Mouse (Mus musculus) heart, adult 8-10 months (tissue): Measurements from ENCODE around the gene Naxe. TPM values are rescaled to one million over a fixed set of nuclear protein-coding genes. Genes with fewer than 3 reads are reported as not detected.

Experiments used
- DNase-seq: peaks from one replicate; pipeline ENCODE4 v3.0.0; 2022; ENCODE audit warnings: low spot score
- total RNA-seq, 4 experiments: library from RNA; stranded (reverse); gene quantifications; 2 replicates each; pipeline ENCODE4 v1.2.4; 2022

Naxe gene
- total RNA-seq = 100 to 1,000 TPM in 1 of 4 experiments, 10 to 100 TPM in 3; 94.4 to 103 (median 96.3) TPM

- peak; percentile 76 for DNase-seq
These were observed at the start of gene Naxe for GRCm38 (mm10) chr3:88057902-88058696. Gene Naxe, minus strand, starts transcription at chr3:88058495.

DNA sequence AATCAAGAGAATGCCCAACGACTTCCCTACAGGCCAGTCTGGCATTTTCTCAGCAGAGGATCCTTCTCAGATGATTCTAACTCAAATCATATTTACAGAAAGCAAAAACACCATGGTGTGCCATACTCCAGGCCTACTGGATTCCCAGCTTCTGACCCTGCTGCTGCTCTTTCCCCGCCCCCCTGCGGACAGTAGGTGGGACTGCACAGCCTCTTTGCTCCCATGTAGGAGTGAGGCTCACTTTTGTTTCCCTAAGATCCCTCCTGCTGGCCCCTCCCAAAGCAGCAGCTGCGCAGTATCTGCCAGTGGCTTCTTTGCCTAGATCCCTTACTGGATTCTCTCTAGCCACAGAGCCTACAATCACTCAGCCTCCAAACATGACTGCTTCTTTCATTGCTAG lies 47.8 kb upstream of the Naxe start:
- no peak for DNase-seq

- peak; percentile 16 for DNase-seq
These were observed 44.3 kb upstream of the Naxe start for GRCm38 (mm10) chr3:88102611-88103010.

- DNase-seq = no peak
These were observed 43.9 kb upstream of the Naxe start for GRCm38 (mm10) chr3:88102196-88102595.

DNA sequence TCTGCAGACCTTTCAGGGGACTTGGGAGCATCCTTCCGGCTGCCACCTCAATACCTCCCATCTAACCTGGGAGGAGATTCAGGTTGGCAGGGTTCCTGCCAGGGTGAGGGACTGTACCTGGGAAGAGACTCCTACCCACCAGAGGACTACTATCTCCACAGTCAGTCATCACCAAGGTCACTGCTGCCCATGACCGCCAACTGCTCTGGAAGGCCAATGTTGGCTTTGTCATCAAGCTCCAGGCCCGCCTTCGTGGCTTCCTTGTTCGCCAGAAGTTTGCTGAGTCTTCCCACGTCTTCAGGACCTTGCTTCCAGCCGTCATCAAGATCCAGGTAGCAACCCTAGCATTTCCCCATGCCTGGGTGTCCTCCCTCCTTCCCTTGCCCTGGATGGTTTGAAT lies 43.4 kb upstream of the Naxe start:
- DNase-seq = no peak

DNA sequence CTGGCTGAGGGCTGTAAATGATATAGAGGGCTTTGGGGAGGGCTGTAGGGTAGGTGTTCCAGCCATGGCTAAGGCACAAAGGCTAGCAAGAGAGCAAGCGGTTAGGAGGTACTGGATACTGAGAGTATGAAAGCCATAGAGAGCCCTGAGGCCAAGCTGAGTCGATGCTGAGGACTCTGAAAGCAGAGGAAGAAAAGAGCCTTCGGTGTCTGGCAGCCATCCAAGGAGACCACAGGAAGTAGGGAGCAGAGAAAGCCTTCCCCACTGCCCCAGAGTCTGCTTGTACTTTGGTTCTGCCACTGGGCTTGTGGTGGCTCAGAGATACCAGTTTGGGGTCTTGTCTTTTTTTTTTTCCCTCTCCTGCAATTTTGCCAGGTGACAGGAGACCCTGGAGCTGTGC lies 42.0 kb upstream of the Naxe start:
- DNase-seq = no peak

- no peak for DNase-seq
These were observed 39.4 kb upstream of the Naxe start for GRCm38 (mm10) chr3:88097666-88098065.

DNA sequence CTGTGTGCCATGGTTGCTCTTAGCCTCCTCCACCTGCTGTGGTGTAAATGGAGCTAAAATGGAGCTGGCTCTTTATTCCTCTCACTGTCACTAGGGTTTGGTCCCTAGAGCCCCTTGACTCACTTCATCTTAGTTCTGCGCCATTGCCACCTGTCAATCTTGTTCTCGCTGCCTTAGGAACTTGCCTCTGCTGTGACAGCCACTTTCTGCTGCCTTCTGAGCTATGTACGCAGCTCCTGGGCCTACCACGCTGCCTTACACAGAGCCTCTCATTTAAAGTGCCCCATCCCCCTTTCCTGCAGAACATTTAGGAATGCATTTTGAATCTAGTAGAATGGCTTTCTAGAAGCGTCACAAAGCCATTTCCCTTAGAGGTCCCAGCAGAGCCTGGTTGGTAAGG lies 35.8 kb upstream of the Naxe start:
- no peak for DNase-seq

DNA sequence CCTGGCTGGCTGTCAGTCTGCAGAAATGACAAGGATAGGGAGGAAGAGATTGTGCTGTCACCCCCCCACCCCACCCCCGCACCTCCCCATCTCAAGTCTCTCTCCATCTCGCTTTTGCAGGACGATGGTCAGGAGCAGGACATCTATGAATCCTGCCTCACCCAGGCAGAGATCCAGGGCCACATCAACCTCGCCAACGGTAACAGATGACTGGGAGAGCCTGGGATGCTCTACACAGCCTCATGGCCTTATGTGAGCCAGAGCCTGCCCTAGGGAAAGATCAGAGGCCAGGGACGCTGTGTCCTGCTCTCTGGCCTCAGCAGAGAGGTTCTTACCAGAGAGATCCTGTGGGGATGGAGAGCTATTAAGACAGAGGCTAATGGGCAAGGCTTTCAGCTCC lies 32.3 kb upstream of the Naxe start:
- no peak for DNase-seq

DNA sequence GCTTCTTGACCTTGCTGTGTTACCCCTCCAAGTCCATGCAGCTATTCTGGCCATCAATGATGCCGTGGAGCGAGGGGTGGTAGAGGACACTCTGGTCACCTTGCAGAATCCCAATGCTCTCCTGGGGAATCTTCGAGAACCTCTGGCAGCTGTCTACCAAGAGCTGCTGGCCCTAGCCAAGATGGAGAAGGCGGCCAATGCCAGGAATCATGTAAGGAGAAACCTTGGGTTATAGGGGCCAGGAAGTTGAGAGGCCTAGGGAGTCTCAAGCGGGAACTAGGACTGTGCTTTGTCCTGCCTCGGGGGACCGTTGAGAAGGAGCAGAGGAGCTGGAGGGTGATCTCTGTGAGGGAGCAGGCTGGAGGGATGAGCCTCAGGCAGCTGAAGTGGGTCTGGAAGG lies 31.8 kb upstream of the Naxe start:
- DNase-seq = no peak

DNA sequence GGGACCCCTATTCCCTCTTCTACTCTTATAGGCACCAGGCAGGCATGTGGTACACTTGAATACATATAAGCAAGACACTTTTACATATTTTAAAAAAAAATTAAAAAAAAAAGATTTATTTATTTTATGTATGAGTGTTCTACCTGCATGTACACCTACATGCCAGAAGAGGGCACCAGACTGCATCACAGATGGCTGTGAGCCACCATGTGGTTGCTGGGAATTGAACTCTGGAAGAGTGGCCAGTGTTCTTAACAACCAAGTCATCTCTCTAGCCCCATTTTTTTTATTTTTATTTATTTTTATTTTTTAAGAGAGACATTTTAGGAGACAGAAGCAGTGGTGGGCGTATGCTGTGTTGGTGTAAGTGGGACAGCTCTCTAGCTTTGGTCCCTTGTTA lies 29.4 kb upstream of the Naxe start:
- peak; percentile 35 for DNase-seq

GRCm38 (mm10) chr3:88085459-88085858 lies 27.2 kb upstream of the Naxe start:
- no peak for DNase-seq

DNA sequence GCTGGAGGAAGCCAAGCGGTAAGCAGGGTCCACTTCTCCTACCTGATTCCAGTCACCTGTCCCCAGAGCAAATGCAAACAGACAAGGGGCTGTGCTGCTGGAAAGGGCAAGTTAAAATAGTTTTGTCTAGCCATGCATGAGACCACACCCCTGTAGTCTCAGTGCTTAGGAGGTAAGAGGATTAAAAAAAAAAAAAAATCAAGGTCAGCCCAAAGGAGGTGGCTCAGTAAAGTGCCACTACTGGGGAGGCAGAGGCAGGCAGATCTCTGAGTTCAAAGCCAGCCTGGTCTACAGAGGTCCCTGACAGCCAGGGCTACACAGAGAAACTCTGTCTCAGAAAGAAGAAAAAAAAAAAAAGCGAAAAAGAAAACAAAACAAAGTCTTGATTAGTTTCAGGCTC lies 25.7 kb upstream of the Naxe start:
- no peak for DNase-seq

GRCm38 (mm10) chr3:88082663-88083062 lies 24.4 kb upstream of the Naxe start:
- peak; percentile 37 for DNase-seq

DNA sequence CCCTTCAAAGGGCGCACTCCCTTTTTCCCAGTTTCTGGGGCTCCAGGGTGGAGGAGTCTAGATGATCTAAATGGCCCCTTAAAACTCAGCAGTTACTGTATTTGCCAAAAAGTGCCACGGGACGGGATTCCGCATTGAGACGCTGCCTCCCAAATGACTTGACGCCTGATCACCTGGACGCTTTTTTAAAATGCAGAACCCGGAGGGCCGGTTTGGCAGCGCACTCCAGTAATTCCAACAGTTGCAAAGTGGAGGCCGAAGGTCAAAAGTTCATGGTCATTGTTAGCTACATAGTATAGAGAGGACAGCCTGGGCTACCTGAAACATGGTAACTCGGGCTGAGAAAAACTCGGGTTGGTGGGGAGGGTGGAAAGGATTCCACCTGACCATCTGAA lies 23.9 kb upstream of the Naxe start:
- DNase-seq = no peak

GRCm38 (mm10) chr3:88081345-88082223 lies 23.3 kb upstream of the Naxe start, which contains the start of gene Iqgap3:
Gene Iqgap3, plus strand, starts transcription at chr3:88081971.
- peak; percentile 90 for DNase-seq

GRCm38 (mm10) chr3:88078204-88078603 lies 19.9 kb upstream of the Naxe start, which contains the start of gene Ttc24:
Gene Ttc24, minus strand, starts transcription at chr3:88078304.
- no peak for DNase-seq

DNA sequence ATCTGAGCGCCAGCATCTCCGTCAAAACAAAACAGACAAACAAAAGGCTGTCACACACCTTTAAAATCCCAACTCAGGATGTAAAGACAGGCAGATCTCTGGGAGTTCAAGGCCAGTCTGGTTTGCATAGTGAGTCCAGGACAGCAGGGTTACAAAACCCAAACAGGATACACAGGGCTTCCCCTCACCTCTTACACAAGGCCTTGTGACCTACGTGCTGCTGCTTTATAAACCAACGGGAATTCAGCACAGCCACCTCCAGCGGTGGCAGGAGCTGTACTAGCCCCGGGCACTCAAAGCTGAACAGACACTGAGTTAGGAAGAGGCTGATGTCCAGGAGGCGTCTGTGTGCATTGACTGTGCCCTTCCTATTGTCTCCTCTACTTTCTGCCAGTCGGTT lies 19.1 kb upstream of the Naxe start:
- DNase-seq = no peak

GRCm38 (mm10) chr3:88074766-88075165 lies 16.5 kb upstream of the Naxe start:
- no peak for DNase-seq

- DNase-seq = no peak
These were observed 16.1 kb upstream of the Naxe start for GRCm38 (mm10) chr3:88074351-88074750.

DNA sequence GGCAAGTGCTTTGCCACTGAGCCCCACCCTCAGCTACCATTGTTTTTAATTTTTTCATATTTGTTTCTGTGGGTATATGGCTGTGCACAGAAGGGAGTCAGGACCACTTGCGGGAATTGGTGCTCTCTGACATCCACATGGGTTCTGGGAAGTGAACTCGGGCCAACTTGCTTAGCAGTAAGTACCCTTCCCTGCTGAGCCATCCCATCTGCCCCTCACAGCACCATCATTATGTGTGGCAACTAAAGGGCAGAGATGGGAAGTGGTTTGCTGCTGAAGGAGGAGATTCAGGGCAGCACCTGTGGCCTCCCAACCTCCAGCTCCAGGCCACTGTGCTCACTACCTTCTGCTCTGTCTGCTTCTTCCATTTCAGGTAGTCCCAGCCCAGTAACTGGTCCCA lies 15.3 kb upstream of the Naxe start:
- no peak for DNase-seq

GRCm38 (mm10) chr3:88071783-88072182 lies 13.5 kb upstream of the Naxe start:
- DNase-seq = peak; percentile 86

GRCm38 (mm10) chr3:88068386-88068785 lies 10.1 kb upstream of the Naxe start:
- DNase-seq = no peak
